Mouse (Mus musculus) spleen, postnatal 10 days (tissue): ENCODE measurements around the gene Castor1.

Source experiments
- DNase-seq, 2 experiments: peaks; one replicate each; pipeline ENCODE4 v3.0.0; 2021 to 2022; ENCODE audit warnings: low spot score in 2 of 2

The Castor1 gene

DNA sequence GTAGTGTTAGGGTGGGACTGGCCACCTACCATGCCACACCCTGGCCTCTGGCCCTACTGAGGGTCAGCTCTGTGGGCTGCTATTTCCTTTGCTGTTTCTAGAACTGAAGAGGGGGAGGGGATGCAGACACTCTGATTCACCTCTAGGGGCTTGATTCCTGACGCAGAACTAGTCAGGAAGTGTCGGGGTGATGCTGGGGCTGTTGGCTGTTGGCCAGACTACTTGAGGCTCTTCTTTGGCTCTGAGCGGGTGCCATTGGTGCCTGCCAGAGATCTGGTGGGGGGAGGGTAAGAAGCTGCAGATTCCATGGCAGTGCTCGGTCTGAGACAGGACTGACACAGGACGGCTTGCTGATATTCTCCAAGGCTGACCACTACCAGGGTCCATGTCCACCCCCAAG lies 43.9 kb downstream of the Castor1 start:
- DNase-seq = peak in 1 of 2 experiments; percentile 45

DNA sequence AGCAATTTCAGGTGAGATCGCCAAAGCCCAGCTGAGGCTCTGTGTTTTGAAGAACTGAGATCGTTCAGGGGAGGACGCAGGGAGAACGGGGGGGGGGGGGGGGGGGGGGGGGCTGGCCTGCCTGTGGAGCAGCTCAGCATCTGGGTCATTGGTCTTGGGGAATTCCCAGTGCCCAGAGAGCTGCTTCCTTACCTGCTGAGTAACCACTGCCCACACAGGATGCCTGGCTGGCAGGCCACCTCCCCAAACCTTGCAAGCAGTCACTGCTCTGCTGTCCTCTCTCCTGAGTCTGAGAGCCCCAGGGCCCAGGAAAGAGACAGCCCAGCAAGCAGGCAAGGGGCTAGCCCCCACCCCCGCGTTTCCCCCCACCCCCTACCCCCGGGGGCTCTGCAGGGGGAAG lies 44.8 kb downstream of the Castor1 start:
- DNase-seq = no peak

DNA sequence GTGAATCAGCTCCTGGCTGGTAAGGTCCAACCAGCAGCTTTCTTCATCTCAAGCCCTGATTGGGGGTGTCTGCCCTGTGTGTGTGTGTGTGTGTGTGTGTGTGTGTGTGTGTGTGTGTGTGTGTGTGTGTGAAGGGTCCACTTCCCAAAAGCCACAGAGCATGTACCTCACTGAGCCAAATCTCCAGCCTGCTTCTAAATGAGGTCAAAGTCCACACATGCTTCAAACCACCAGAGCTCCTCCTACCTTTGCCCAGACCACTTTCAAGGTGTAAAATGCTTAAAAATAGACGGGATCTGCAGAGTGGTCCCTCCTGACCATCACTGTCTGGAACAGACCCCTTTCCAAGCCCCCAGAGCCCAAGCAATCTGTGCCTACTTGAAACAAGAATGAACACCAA lies 45.3 kb downstream of the Castor1 start:
- no peak for DNase-seq

DNA sequence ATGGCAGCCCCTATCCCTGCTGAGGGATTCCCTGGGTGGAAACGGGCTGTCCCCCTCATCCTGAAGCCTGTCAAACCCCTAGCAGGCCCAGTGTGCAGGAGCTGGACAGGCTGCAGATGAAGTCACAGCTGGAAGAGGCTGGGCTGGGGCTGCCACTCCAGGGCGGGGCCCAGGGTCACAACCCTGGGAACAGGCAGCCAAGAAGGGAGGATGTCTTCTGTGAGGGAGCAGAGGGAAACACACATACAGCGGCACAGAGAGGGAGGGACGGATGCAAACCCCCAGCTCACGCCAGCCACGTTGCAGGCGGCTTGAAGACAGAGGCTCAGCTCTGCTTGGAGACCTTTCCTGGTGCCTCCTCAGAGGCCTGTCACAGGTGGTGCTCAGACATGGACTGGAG lies 46.0 kb downstream of the Castor1 start:
- no peak for DNase-seq

DNA sequence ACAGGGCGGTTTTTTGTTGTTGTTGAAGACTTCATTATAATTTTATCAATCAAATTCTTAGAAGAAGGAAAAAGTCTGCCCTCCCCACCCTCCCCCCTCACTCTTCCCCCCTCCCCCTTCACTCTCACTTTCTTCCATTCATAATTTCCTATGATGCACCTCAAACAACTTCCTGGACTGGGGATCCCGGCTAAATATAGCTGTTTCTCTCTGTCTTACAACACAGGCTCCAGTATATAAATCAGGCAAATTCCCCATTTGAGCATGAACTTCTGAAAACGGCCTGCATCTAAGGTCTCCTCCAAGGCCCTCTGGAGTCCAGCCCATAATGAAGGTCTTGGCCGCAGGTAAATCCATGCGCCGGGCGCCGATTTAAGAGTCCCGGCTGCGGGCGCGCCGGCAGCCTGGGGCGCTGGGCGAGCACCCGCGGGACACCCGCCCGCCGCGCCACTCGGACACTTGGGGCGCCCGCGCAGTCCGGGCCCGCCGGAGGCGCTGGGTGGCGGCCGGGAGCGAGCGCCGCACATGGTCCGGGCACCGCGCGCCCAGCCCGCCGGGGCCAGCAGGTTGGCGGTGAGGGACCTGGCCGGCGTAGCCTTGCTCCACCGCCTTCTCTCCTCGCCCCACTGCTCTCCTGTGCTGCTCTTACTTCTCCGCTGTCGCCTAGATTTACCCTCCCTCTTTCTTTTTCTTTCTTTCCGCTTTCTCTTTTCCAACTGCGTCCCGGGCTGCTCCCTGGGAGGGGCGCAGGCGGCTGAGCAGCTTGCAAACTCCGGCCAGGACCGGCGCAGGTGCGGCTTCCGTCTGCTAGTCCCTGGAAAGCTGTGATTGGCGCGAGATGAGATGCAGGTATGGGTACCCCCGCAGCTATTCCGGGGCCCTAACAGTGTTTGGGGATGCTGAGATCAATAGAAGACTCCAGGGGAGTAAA lies 48.5 kb downstream of the Castor1 start:
- DNase-seq = no peak

DNA sequence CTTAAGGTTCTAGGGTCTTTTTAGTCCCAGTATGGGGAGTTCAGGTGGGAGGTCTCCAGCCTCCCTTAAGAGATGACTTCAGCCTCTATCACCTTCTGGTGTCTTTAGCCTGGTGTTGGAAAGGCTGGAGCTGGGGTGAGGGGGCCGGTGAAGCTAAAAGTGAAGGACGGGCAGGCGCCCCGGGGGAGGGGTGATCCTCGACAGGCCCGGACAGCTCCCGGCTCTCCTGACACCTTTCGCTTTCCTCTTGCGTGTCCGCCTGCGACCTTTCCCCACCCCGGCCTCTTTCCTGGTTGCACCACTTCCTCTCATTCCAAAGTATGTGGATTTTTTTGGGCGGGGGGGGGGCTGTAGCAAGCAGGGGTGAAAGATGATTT lies 49.2 kb downstream of the Castor1 start:
- no peak for DNase-seq

DNA sequence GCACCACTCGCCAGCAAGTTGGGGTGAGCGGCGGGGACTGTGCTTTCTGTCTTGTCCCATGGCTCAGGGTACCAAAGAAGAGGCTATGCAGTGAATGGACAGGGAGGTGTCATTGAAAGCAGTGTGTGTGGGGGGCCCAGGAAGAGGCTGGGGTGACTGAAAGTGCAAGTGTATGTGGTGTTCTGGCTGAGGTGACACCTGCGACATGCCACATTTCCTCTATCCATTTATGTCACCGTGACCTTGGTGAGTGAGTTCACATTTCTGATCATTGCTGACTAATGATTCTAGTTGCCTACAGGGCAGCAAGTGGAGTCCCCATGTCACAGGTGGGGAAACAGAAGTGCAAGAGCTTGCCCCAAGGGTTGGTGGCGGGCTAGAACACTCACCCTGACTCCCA lies 50.5 kb downstream of the Castor1 start:
- no peak for DNase-seq

DNA sequence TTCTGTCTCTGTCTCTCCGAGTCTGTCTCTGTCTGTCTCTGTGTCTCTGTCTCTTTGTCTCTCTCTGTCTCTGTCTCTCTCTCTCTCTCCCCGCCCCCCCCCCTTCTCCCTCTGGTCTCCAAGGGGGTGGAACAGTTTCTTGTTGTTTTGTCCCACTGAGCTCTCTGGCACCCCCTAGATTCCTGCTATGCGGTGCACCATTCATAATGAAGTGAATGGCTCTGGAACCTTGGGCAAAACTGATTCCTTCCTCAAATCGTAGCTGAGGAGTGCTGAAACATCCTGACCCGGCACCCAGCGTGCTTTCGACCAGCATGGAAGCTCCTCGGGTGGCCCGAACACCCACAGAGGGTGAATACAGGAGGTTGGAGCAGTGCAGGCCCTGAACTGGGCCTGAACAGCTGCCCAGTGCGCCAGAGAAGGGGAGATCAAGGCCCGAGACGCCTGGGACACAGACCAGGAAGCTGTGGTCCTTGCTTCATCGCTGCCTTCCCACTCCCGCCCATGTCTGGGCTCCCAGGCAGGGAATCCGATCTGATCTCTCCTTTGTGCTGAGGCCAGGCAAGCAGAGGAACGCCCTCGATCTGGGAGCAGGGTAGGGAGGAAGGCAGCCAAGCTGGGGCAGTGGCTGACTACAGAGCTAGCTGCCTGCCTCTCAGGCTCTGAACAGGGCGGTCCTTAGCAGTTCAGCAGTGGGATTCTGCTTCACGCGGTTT lies 52.9 kb downstream of the Castor1 start:
- no peak for DNase-seq

DNA sequence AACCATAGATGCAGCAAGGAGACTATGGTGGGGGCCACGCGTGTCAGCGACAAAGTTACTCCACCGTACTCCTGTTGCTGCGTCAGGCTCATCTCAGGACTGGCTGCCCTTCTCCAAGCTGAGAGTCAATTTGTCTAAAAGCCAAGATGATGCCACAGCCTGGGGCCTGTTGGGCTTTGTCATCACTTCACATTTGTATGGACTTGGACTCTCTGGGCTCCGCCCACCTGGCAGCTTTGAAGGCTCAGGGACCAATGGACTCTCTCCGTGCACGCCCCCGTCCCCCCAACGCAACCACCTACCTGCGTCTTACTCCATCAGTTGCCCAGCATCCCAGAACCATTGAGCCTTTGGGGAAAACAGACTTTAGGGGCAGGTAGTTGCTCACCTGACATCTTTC lies 53.5 kb downstream of the Castor1 start:
- DNase-seq = no peak
